Mouse (Mus musculus): ENCODE results near the gene Cfap65. TPM values are rescaled to one million over a fixed set of nuclear protein-coding genes. Genes with fewer than 3 reads are reported as not detected.
A peak's percentile ranks its signal among the peaks of the same experiment; 100 is the strongest.

Gene Cfap65
- total and polyA plus RNA-seq, 3 experiments = 0.04 TPM; not detected in 2

- dilution Hi-C loops (cut with MboI; ENCODE audit: extremely low pct_ligation_motif_present, extremely low pct_unique_long_range_greater_than_20kb, low sequenced_read_pairs) = no loop called here
Measured at GRCm38 (mm10) chr1:74941651-74942360, 6.4 kb upstream of the Cfap65 start.

GRCm38 (mm10) chr1:74939762-74940161, 4.4 kb upstream of the Cfap65 start:
- Histone ChIP-seq H3K9me3 (replicated peaks; ENCODE audit: low read length) (no peaks in the 10 kb centered on the region), H3K4me2 (ENCODE audit: insufficient read depth, low read depth, poor library complexity, severe bottlenecking) (no peak overlapping the region), H3K36me3 (replicated peaks in 1 of 2; ENCODE audit: control insufficient read depth in 1 of 2, insufficient read depth in 1 of 2, low read length in 1 of 2) (no peaks in the 10 kb centered on the region), H3K4me3 (replicated peaks in 1 of 3; ENCODE audit: low read depth in 2 of 3, low read length in 2 of 3, poor library complexity in 1 of 3) (no peak overlapping the region), H3K4me1 (ENCODE audit: control insufficient read depth in 1 of 2, insufficient read depth in 2 of 2) (no peaks in the 10 kb centered on the region), H3K79me2 (replicated peaks; ENCODE audit: control insufficient read depth, extremely low read depth, insufficient read depth, poor library complexity, severe bottlenecking) (no peaks in the 10 kb centered on the region), H3K9ac (ENCODE audit: insufficient read depth, low read depth) (no peak overlapping the region), H3K27me3 (replicated peaks) (peaks cover 89% of the 10 kb centered on the region), H3K27ac (ENCODE audit: insufficient read depth, low read depth) (no peak overlapping the region)
- TF ChIP-seq CHD2 (IDR thresholded peaks at IDR 0.05; ENCODE audit: low read length) (peak; percentile 12; the same call in 1 of the 2 replicates), MXI1 (IDR thresholded peaks at IDR 0.05; ENCODE audit: low read depth, low read length) (peak; percentile 50; the same call in 1 of the 2 replicates), BHLHE40 (IDR thresholded peaks at IDR 0.05; ENCODE audit: low read depth, low read length) (no peak)
- in situ Hi-C loops (cut with MboI; ENCODE audit: low pct_ligation_motif_present, low pct_unique_long_range_greater_than_20kb, low sequenced_read_pairs) (loop anchor here (25.0 kb wide), 2 partner anchors 323 to 523 kb away; partner anchors contain the start of genes Asic4 and Ptprn), dilution Hi-C loops (cut with MboI; ENCODE audit: extremely low pct_ligation_motif_present, extremely low pct_unique_long_range_greater_than_20kb, low sequenced_read_pairs) (no loop called here)
- DNase-seq (ENCODE audit: extremely low read depth) = no peak

More at GRCm38 (mm10) chr1:74941651-74942360, 6.4 kb upstream of the Cfap65 start:
- TF ChIP-seq MAX (IDR thresholded peaks at IDR 0.05; ENCODE audit: low read length) = no peak
- no peak for TF ChIP-seq HCFC1 (IDR thresholded peaks at IDR 0.05; ENCODE audit: low read depth, low read length)
- DNase-seq (ENCODE audit: extremely low read depth) = no peak
- H3K4me1 ChIP-seq (ENCODE audit: control insufficient read depth in 1 of 2, insufficient read depth in 2 of 2) = no peaks in the 10 kb centered on the region
- H3K9me3 ChIP-seq (replicated peaks; ENCODE audit: low read length) = no peaks in the 10 kb centered on the region
- H3K9ac ChIP-seq (ENCODE audit: insufficient read depth, low read depth) = no peak overlapping the region
- no peaks in the 10 kb centered on the region for H3K36me3 ChIP-seq (replicated peaks in 1 of 2; ENCODE audit: control insufficient read depth in 1 of 2, insufficient read depth in 1 of 2, low read length in 1 of 2)
- no peak overlapping the region for H3K4me2 ChIP-seq (ENCODE audit: insufficient read depth, low read depth, poor library complexity, severe bottlenecking)
- no peak overlapping the region for H3K27ac ChIP-seq (ENCODE audit: insufficient read depth, low read depth)
- no peaks in the 10 kb centered on the region for H3K79me2 ChIP-seq (replicated peaks; ENCODE audit: control insufficient read depth, extremely low read depth, insufficient read depth, poor library complexity, severe bottlenecking)
- H3K27me3 ChIP-seq (replicated peaks) = peaks cover 92% of the 10 kb centered on the region
- in situ Hi-C loops (cut with MboI; ENCODE audit: low pct_ligation_motif_present, low pct_unique_long_range_greater_than_20kb, low sequenced_read_pairs) = loop anchor here (25.0 kb wide), 2 partner anchors 320 to 520 kb away; partner anchors contain the start of genes Asic4 and Ptprn
- no peak overlapping the region for H3K4me3 ChIP-seq (replicated peaks in 1 of 3; ENCODE audit: low read depth in 2 of 3, low read length in 2 of 3, poor library complexity in 1 of 3)

- in situ Hi-C loops (cut with MboI; ENCODE audit: low pct_ligation_motif_present, low pct_unique_long_range_greater_than_20kb, low sequenced_read_pairs) = loop anchor here (25.0 kb wide), 2 partner anchors 326 to 526 kb away; partner anchors contain the start of genes Asic4 and Ptprn
- no peaks in the 10 kb centered on the region for H3K9me3 ChIP-seq (replicated peaks; ENCODE audit: low read length)
- H3K79me2 ChIP-seq (replicated peaks; ENCODE audit: control insufficient read depth, extremely low read depth, insufficient read depth, poor library complexity, severe bottlenecking) = no peaks in the 10 kb centered on the region
- H3K36me3 ChIP-seq (replicated peaks in 1 of 2; ENCODE audit: control insufficient read depth in 1 of 2, insufficient read depth in 1 of 2, low read length in 1 of 2) = no peaks in the 10 kb centered on the region
- H3K27me3 ChIP-seq (replicated peaks) = peaks cover 88% of the 10 kb centered on the region
- H3K27ac ChIP-seq (ENCODE audit: insufficient read depth, low read depth) = no peak overlapping the region
- no peak for TF ChIP-seq MXI1 (IDR thresholded peaks at IDR 0.05; ENCODE audit: low read depth, low read length)
- no peak for TF ChIP-seq ZKSCAN1 (IDR thresholded peaks at IDR 0.05; ENCODE audit: borderline replicate concordance, low read depth, low read length)
- TF ChIP-seq CHD2 (IDR thresholded peaks at IDR 0.05; ENCODE audit: low read length) = no peak
- TF ChIP-seq UBTF (IDR thresholded peaks at IDR 0.05; ENCODE audit: low read depth, low read length) = no peak
- no peak for TF ChIP-seq USF2 (conservative IDR thresholded peaks at IDR 0.05; ENCODE audit: low read depth, low read length)
- no peak for TF ChIP-seq KAT2A (IDR thresholded peaks at IDR 0.05; ENCODE audit: insufficient replicate concordance, low read length)
- no peak overlapping the region for H3K9ac ChIP-seq (ENCODE audit: insufficient read depth, low read depth)
- H3K4me2 ChIP-seq (ENCODE audit: insufficient read depth, low read depth, poor library complexity, severe bottlenecking) = no peak overlapping the region
- H3K4me3 ChIP-seq (replicated peaks in 1 of 3; ENCODE audit: low read depth in 2 of 3, low read length in 2 of 3, poor library complexity in 1 of 3) = no peak overlapping the region
- no peak for DNase-seq (ENCODE audit: extremely low read depth)
- dilution Hi-C loops (cut with MboI; ENCODE audit: extremely low pct_ligation_motif_present, extremely low pct_unique_long_range_greater_than_20kb, low sequenced_read_pairs) = no loop called here
- peaks cover 0 to 8% of the 10 kb centered on the region in 2 experiments; a peak in 2 of 4 replicates for H3K4me1 ChIP-seq (ENCODE audit: control insufficient read depth in 1 of 2, insufficient read depth in 2 of 2)
Measured at GRCm38 (mm10) chr1:74936221-74936830, 927 bp upstream of the Cfap65 start.
